Mouse (Mus musculus): Measurements from ENCODE around the gene Rufy2.

GRCm38 (mm10) chr10:62987341-62987740 is 7.3 kb downstream of the Rufy2 start:
- TF ChIP-seq CHD1 (IDR thresholded peaks at IDR 0.05; ENCODE audit: low read depth, low read length) (no peak), POLR2A (IDR thresholded peaks at IDR 0.05; ENCODE audit: control insufficient read depth in 1 of 2, insufficient read depth in 1 of 2, low read depth in 1 of 2, low read length in 2 of 2, poor library complexity in 1 of 2) (no peak), TAL1 (IDR thresholded peaks at IDR 0.05; ENCODE audit: low read length) (no peak), CTCF (IDR thresholded peaks at IDR 0.05 in 2 of 3, conservative IDR thresholded peaks at IDR 0.05 in 1 of 3; ENCODE audit: control insufficient read depth in 1 of 3, insufficient read depth in 1 of 3, low read depth in 2 of 3, low read length in 3 of 3, poor library complexity in 1 of 3, severe bottlenecking in 1 of 3) (peak; percentile 75 to 96 (median 76))
